Mouse (Mus musculus) CH12.LX (cell line): ENCODE data around the gene Unk. TPM values are rescaled to one million over a fixed set of nuclear protein-coding genes. Genes with fewer than 3 reads are reported as not detected.

Experiments used
- DNase-seq: peaks from one replicate; pipeline ENCODE4 v3.0.0-alpha.2; 2013; ENCODE audit errors: extremely low read depth
- H3K27ac ChIP-seq: 2 replicates; pipeline ENCODE4 v1.5.1; 2012; ENCODE audit warnings: low read depth, mild to moderate bottlenecking, control low read depth, moderate library complexity; ENCODE audit not compliant: insufficient read depth
- H3K27me3 ChIP-seq: replicated peaks from 2 replicates; pipeline ENCODE3; 2012; ENCODE audit warnings: inconsistent platforms
- H3K36me3 ChIP-seq, 2 experiments: replicated peaks in 1 of 2; 2 replicates each; pipeline versions ENCODE3 to v1.6.1; 2012; ENCODE audit warnings: inconsistent platforms in 1 of 2, low read length in 1 of 2, mild to moderate bottlenecking in 1 of 2, mixed read lengths in 1 of 2, moderate library complexity in 1 of 2; ENCODE audit not compliant: control insufficient read depth in 1 of 2, insufficient read depth in 1 of 2
- H3K4me1 ChIP-seq, 2 experiments: 2 replicates each; pipeline ENCODE4 v1.6.1; 2012; ENCODE audit warnings: inconsistent platforms in 1 of 2, moderate library complexity in 1 of 2; ENCODE audit not compliant: insufficient read depth in 2 of 2, control insufficient read depth in 1 of 2
- H3K4me2 ChIP-seq: 2 replicates; pipeline ENCODE4 v1.6.1; 2012; ENCODE audit warnings: low read depth, mild to moderate bottlenecking, control low read depth; ENCODE audit not compliant: poor library complexity, insufficient read depth, severe bottlenecking
- H3K4me3 ChIP-seq, 3 experiments: fragments of 150-350 bp in 1 of 3; sonication (generic) in 1 of 3; replicated peaks in 1 of 3; 2 replicates each; pipeline versions ENCODE3 to v1.5.1; 2011 to 2012; ENCODE audit warnings: low read depth in 2 of 3, low read length in 2 of 3, mild to moderate bottlenecking in 2 of 3, moderate library complexity in 2 of 3, control low read depth in 1 of 3, improper control_type of control experiment in 1 of 3, inconsistent platforms in 1 of 3, mixed read lengths in 1 of 3; ENCODE audit not compliant: poor library complexity in 1 of 3
- H3K79me2 ChIP-seq: replicated peaks from 2 replicates; pipeline ENCODE4 v1.6.1; 2012; ENCODE audit warnings: mild to moderate bottlenecking, moderate library complexity; ENCODE audit not compliant: control insufficient read depth, poor library complexity, insufficient read depth, severe bottlenecking; ENCODE audit errors: extremely low read depth
- H3K9ac ChIP-seq: 2 replicates; pipeline ENCODE4 v1.6.1; 2012; ENCODE audit warnings: low read depth, mild to moderate bottlenecking, control low read depth, moderate library complexity; ENCODE audit not compliant: insufficient read depth
- H3K9me3 ChIP-seq: replicated peaks from 2 replicates; pipeline ENCODE3; 2012; ENCODE audit warnings: low read length, inconsistent platforms, mixed read lengths
- CHD1 ChIP-seq: IDR thresholded peaks from 2 replicates; pipeline ENCODE4 v1.6.1; 2012; ENCODE audit warnings: low read depth, low read length, improper control_type of control experiment, inconsistent platforms
- CTCF ChIP-seq, 2 experiments: IDR thresholded peaks in 1 of 2; conservative IDR thresholded peaks in 1 of 2; 2 replicates each; pipeline ENCODE4 v1.5.1; 2011 to 2012; ENCODE audit warnings: low read depth in 2 of 2, low read length in 2 of 2, improper control_type of control experiment in 1 of 2, inconsistent platforms in 1 of 2, mild to moderate bottlenecking in 1 of 2, moderate library complexity in 1 of 2
- E2F4 ChIP-seq: IDR thresholded peaks from 2 replicates; pipeline ENCODE4 v1.6.1; 2011; ENCODE audit warnings: low read depth, low read length, improper control_type of control experiment; ENCODE audit not compliant: insufficient replicate concordance
- ELF1 ChIP-seq: IDR thresholded peaks from 2 replicates; pipeline ENCODE4 v1.6.1; 2014; ENCODE audit warnings: low read depth, mild to moderate bottlenecking, inconsistent platforms, low read length, improper control_type of control experiment
- MAX ChIP-seq: IDR thresholded peaks from 2 replicates; pipeline ENCODE4 v1.6.1; 2011; ENCODE audit warnings: low read length, improper control_type of control experiment
- PAX5 ChIP-seq: IDR thresholded peaks from 2 replicates; pipeline ENCODE4 v1.6.1; 2012; ENCODE audit warnings: low read length, inconsistent platforms, mixed read lengths
- RCOR1 ChIP-seq: conservative IDR thresholded peaks from 2 replicates; pipeline ENCODE4 v1.6.1; 2012; ENCODE audit warnings: low read depth, mild to moderate bottlenecking, inconsistent platforms, low read length, improper control_type of control experiment
- SIN3A ChIP-seq: IDR thresholded peaks from 2 replicates; pipeline ENCODE4 v1.6.1; 2012; ENCODE audit warnings: low read length, improper control_type of control experiment, inconsistent platforms
- SMC3 ChIP-seq: IDR thresholded peaks from 2 replicates; pipeline ENCODE4 v1.6.1; 2011; ENCODE audit warnings: low read depth, low read length, improper control_type of control experiment
- UBTF ChIP-seq: IDR thresholded peaks from 2 replicates; pipeline ENCODE4 v1.6.1; 2012; ENCODE audit warnings: low read depth, mild to moderate bottlenecking, inconsistent platforms, low read length, improper control_type of control experiment, moderate library complexity
- ZC3H11A ChIP-seq: IDR thresholded peaks from 2 replicates; pipeline ENCODE4 v1.6.1; 2012; ENCODE audit warnings: low read depth, mild to moderate bottlenecking, inconsistent platforms, low read length, improper control_type of control experiment
- ZKSCAN1 ChIP-seq: IDR thresholded peaks from 2 replicates; pipeline ENCODE4 v1.6.1; 2012; ENCODE audit warnings: low read depth, inconsistent platforms, low read length, improper control_type of control experiment, borderline replicate concordance
- ZNF384 ChIP-seq: IDR thresholded peaks from 2 replicates; pipeline ENCODE4 v1.6.1; 2012; ENCODE audit warnings: low read depth, low read length, improper control_type of control experiment, inconsistent platforms
- dilution Hi-C: fragments of 300-500 bp; cut with MboI; formaldehyde crosslinking; loops from 2 replicates; pipeline ENCODE4 v1.14.3; 2020; ENCODE audit warnings: low sequenced_read_pairs; ENCODE audit not compliant: extremely low pct_unique_long_range_greater_than_20kb, extremely low pct_ligation_motif_present
- in situ Hi-C: fragments of 300-500 bp; cut with MboI; formaldehyde crosslinking; loops from 3 replicates; pipeline ENCODE4 v1.14.3; 2019; ENCODE audit warnings: low sequenced_read_pairs, low pct_ligation_motif_present, low pct_unique_long_range_greater_than_20kb, mixed read lengths
- polyA plus RNA-seq: library from polyadenylated mRNA; unstranded; fragments of >175 nt; gene quantifications from 2 replicates; pipeline ENCODE4 v1.2.1, GENCODE M21; 2012; ENCODE audit warnings: low read depth; ENCODE audit not compliant: insufficient read length
- total RNA-seq, 2 experiments: library from RNA; depleted of rRNA; stranded (reverse); fragments of 300-350 nt in 1 of 2; fragments of >200 nt in 1 of 2; gene quantifications; 2 replicates each; pipeline ENCODE4 v1.2.3; 2012 to 2014

Gene Unk
- total and polyA plus RNA-seq, 3 experiments: 20.9 to 35.0 (median 24.7) TPM

DNA sequence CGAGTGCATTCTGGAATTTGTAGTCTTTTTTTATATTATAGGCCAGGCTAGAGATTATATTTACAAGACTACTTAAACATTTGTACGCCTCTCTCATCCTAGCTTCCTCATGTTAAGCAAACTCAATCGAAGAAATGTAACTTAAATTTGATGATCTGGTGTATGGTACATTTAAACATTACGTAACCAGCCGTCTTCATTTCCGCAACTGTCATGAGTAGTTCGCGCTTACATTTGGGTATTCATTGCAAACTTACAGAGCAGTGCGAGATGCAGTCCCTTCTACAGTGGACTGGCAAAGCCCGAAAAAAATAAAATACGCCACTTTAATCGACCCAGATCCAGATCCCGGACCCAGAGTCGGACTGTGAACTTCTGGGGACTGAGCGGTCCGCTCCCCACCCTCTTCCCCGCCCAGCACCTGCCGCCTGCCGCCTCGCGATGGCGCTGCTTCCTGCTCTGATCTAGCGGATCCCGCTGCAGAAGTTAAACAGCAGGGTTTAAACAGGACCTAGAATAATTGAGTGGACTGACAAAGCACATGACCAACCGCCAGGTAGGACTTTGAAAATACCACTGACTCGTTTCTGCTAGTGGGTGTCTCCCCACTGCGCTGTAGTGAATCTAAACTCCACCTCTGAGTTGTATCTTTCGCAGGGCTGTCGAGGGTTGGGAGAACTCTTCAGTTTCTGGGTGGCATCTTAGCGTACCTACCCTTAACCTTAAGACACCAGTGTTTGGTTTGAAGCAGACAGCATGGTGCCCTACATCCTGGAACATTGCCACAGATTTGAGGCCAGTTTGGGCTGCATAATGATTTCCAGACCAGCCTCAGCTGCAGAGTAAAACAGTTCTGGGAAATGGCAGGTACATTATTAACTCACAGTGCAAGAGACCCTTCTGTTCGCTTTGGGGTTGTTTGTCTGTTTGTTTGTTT lies 57.3 kb downstream of the Unk start (continued):
- TF ChIP-seq MAX (peak; percentile 92), SMC3 (peak; percentile 70), UBTF (peak; percentile 56; the same call in 1 of the 2 replicates), ELF1 (no peak; the same call in none of the 2 replicates), ZC3H11A (peak; percentile 22), E2F4 (0 out of 2 replicates have a peak, but pooled peaks have one; percentile 16), CHD1 (no peak), ZKSCAN1 (no peak), ZNF384 (0 out of 2 replicates have a peak, but pooled peaks have one; percentile 22)

DNA sequence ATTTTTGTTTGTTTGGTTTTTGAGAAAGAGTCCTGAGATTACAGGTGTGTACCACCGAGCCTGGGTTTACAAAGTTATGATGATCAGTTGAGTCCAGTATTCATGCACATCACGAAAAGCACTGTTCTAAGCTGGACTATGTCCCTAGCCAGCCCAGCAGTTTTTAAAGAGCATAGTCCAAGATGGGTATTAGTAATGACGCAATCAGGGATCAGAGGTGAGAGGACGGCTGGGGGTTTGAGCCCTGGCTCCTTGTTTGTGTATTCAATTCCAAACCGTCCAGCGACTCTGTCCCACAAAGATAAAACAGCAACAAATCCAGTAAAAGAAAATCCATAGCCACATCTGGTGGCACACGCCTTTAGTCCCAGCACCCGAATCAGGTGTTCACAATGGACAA lies 58.1 kb downstream of the Unk start:
- no peak for DNase-seq
- Histone ChIP-seq H3K4me3 (peak overlapping the region in 2 of 3 experiments; percentile 63 to 96), H3K27me3 (no peaks in the 10 kb centered on the region), H3K79me2 (peaks cover 16% of the 10 kb centered on the region), H3K9me3 (no peaks in the 10 kb centered on the region), H3K9ac (peak overlapping the region; percentile 58; the same call in 1 of the 2 replicates), H3K27ac (no peak overlapping the region), H3K4me1 (peaks cover 3 to 35% of the 10 kb centered on the region in 2 experiments), H3K4me2 (peak overlapping the region; percentile 86), H3K36me3 (peaks cover 10 to 26% of the 10 kb centered on the region in 2 experiments)
- dilution Hi-C loops: no loop called here
- in situ Hi-C loops: loop anchor here (5.0 kb wide), 1 partner anchor 44 kb away; the partner anchor contains the start of gene Trim65
- TF ChIP-seq SIN3A (no peak), E2F4 (no peak), ZNF384 (no peak)

DNA sequence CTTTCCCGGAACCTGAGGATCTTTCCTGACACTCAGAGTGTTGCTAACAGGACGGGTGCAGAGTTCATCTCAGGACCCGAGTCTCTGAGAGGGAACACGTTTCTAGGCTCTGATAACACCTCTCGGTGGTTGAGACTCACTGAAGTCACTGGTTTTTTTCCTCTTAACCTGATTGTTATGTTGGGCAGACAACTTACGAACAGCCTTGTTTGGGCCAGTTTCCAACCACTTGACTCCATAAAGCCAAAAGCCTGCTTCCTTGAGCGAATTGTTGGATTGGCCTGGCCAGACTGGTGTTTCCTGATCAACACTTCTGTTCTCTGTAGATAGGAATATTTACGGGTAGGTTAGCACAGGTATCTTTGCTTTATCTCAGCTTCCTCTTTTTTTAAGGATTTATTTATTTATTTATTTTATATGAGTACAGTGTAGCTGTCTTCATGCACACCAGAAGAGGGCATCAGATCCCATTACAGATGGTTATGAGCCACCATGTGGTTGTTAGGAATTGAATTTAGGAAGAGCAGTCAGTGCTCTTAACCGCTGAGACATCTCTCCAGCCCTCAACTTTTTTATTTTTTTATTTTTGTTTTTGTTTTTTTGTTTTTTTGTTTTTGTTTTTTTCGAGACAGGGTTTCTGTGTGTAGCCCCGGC lies 58.7 kb downstream of the Unk start:
- Histone ChIP-seq H3K27me3 (no peaks in the 10 kb centered on the region), H3K9me3 (no peaks in the 10 kb centered on the region), H3K4me1 (peaks cover 3 to 35% of the 10 kb centered on the region in 2 experiments), H3K27ac (no peak overlapping the region), H3K9ac (no peak overlapping the region), H3K4me3 (no peak overlapping the region), H3K79me2 (peaks cover 16% of the 10 kb centered on the region), H3K36me3 (peaks cover 3 to 19% of the 10 kb centered on the region in 2 experiments), H3K4me2 (no peak overlapping the region)
- dilution Hi-C loops (no loop called here), in situ Hi-C loops (loop anchor here (5.0 kb wide), 1 partner anchor 43 kb away; the partner anchor contains the start of gene Trim65)
- no peak for DNase-seq
- TF ChIP-seq PAX5 (no peak), CHD1 (no peak), SIN3A (no peak), ZC3H11A (no peak), RCOR1 (no peak), CTCF (conservative IDR thresholded peaks at IDR 0.05 in 1 of 2, IDR thresholded peaks at IDR 0.05 in 1 of 2; ENCODE audit: low read depth in 2 of 2, low read length in 2 of 2) (peak in 1 of 2 experiments; percentile 49; a peak in 2 of 4 replicates), UBTF (no peak)
